Mouse (Mus musculus): ENCODE measurements around the gene Trmt13.

Trmt13 gene

DNA sequence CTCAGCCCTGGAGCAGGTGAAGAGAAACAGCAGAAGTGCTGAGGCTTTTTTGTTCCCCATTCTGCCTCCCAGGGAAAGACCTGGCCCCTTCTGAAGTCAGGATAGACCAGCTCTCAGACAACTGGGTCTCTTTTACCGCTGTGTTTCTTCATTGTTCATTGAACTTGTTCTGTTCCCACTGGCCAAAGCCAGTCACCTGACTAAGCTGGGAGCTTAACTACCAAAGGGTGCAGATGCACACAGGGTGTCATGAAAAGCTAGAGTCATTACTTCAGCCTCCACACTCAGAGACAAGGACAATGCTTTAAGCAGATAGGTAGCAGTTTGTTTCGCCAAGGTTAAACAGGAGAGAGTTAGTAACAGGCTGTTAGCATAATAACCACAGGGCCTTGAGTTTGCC is 72.3 kb downstream of the Trmt13 start:
- DNase-seq: no peak

DNA sequence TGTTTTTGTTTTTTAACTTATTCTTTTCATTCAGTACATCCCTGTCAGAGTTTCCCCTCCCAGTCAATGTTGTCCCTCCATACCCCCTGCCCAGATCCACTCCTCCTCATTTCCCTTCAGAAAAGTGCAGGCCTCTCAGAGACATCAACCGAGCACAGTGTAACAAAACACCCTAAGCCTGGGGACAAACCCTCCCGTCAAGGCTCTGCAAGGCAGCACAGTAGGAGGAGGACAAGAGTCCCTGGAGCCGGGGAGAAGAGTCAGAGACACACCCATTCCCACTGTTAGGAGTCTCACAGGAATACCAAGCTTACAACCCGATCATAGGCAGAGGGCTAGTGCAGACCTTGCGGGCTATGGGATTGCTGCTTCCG is 77.2 kb downstream of the Trmt13 start:
- no peak for DNase-seq

DNA sequence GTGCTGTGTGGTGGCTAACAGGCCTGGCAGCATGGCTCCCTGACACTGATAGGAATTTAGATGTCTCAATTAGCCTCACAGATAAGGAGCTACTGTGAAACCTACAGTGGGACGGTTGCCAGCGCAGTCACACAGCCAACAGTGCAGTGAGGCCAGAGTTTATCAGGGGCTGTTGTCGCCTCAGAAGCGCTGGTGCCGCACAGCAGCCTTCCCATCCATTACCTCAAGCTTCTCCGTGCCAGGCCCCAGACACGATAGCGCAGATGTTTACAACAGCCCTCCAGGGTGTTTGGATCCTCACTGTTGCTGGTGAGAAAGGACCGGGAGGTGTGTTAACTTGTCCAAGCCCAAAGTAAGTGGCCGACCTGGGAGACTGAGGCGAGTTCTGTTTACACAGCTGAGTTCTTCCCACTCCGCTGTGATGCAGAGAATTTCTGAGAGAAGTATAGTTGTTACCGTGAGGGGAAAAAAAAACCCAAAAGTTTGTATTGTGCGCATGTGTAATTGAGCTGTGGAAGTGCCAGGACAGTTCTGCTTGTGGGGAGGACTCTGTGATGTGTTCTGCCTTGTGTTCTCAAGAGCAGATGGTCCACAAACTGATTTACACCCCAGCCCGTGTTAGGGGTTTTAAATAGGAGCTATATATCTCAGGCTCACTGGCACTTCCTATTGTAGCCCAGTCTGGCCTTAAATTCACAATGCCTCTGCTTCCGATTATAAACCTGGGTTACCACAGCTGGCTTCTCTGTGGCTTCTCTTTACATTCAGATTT is 77.8 kb downstream of the Trmt13 start:
- no peak for DNase-seq

All from cerebellum, adult 9-11 months (tissue).